Mouse (Mus musculus) activated CD4-positive, CD25-positive, alpha-beta regulatory T cell (primary cell): Measurements from ENCODE around the gene Sva. TPM values are rescaled to one million over a fixed set of nuclear protein-coding genes. Genes with fewer than 3 reads are reported as not detected.

Source experiments
- polyA plus RNA-seq, 2 experiments: library from polyadenylated mRNA; unstranded; fragments of 100-300 nt; shearing (Covaris generic); gene quantifications; one replicate each; pipeline ENCODE4 v1.2.1; 2017

Sva gene
- polyA plus RNA-seq = not detected

GRCm38 (mm10) chr6:42038094-42038493, at the start of gene Sva:
Gene Sva (plus strand): TSS chr6:42038394.

Other genes starting within 250 kb of the Sva start
- gene Pip, start 190.9 kb upstream of the Sva start, polyA plus RNA-seq = not detected
- gene Sval2, start 185.4 kb upstream of the Sva start, polyA plus RNA-seq = not detected
- not detected for gene Sval1, start 86.8 kb upstream of the Sva start, polyA plus RNA-seq
- gene Sval3, start 70.3 kb upstream of the Sva start, polyA plus RNA-seq = not detected
- gene Tas2r139, start 102.5 kb downstream of the Sva start, polyA plus RNA-seq = not detected
- not detected for gene Tas2r144, start 176.9 kb downstream of the Sva start, polyA plus RNA-seq
- 1 to 10 TPM; 4.1 to 5.6 TPM for gene Gstk1, start 207.5 kb downstream of the Sva start, polyA plus RNA-seq
- gene Tmem139, start 223.6 kb downstream of the Sva start, polyA plus RNA-seq = under 1 TPM in 1 of 2 experiments, not detected in 1; 0.25 TPM
- 10 to 100 TPM; 54.8 to 61.9 TPM for gene Casp2, start 226.6 kb downstream of the Sva start, polyA plus RNA-seq
- under 1 TPM in 1 of 2 experiments, not detected in 1; 0.14 TPM for gene Clcn1, start 248.3 kb downstream of the Sva start, polyA plus RNA-seq